In the genomic region with DNA sequence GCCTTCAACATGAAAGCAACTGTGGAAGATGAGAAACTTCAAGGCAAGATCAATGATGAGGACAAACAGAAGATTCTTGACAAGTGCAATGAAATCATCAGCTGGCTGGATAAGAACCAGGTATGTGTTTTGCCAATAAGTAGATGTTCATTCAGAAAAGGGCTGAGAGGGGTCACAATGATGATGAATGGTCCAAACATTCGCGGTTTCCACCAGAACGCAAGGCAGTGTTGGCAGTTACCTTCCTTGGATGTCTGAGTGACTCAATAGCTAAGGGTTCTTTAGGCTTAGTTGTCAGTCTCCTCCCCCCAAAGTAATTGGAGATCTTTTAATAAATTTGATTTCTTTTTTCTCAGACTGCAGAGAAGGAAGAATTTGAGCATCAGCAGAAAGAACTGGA, we compare ENCODE assay signal across 8 mouse cellular contexts. TPM values are rescaled to one million over a fixed set of nuclear protein-coding genes. Genes with fewer than 3 reads are reported as not detected.
A peak's percentile ranks its signal among the peaks of the same experiment; 100 is the strongest.
DNase-seq lines count a peak whose midpoint lies in the region; ATAC-seq lines count a peak whose summit lies in the region.
"Not testable (repeated sequence)": the region's sequence is repeated elsewhere in the genome, so short reads cannot be mapped to it uniquely, and the experiment has no call there.

No protein-coding gene starts in this region.

- peaks cover 66% of the 10 kb centered on the region for H3K4me1 ChIP-seq in forebrain, embryonic 10.5 days
- peaks cover 50% of the 10 kb centered on the region for H3K4me1 ChIP-seq in heart, embryonic 15.5 days (replicated peaks)
- peaks cover 20% of the 10 kb centered on the region for H3K4me1 ChIP-seq in intestine, embryonic 14.5 days (replicated peaks; ENCODE audit: control insufficient read depth, insufficient read depth, low read length)
- peaks cover 12% of the 10 kb centered on the region; the same call in 1 of the 2 replicates for H3K4me1 ChIP-seq in limb, embryonic 10.5 days
- peaks cover 14% of the 10 kb centered on the region for H3K4me1 ChIP-seq in liver, embryonic 16.5 days (ENCODE audit: control insufficient read depth, low read depth, low read length)
- H3K4me1 ChIP-seq in midbrain, embryonic 15.5 days, result peaks cover 63% of the 10 kb centered on the region

- H3K36me3 ChIP-seq in forebrain, embryonic 10.5 days (replicated peaks), result peaks cover 62% of the 10 kb centered on the region
- peaks cover 32% of the 10 kb centered on the region for H3K36me3 ChIP-seq in heart, embryonic 15.5 days
- peaks cover 47% of the 10 kb centered on the region for H3K36me3 ChIP-seq in intestine, embryonic 14.5 days (ENCODE audit: control insufficient read depth, insufficient read depth, low read length)
- peaks cover 64% of the 10 kb centered on the region for H3K36me3 ChIP-seq in limb, embryonic 10.5 days
- H3K36me3 ChIP-seq in liver, embryonic 16.5 days (ENCODE audit: control insufficient read depth, insufficient read depth), result peaks cover 26% of the 10 kb centered on the region
- H3K36me3 ChIP-seq in midbrain, embryonic 15.5 days (replicated peaks), result peaks cover 16% of the 10 kb centered on the region; the same call in 1 of the 2 replicates

- H3K27ac ChIP-seq in forebrain, embryonic 10.5 days; heart, embryonic 15.5 days; intestine, embryonic 14.5 days (ENCODE audit: low read depth); limb, embryonic 10.5 days; liver, embryonic 16.5 days (ENCODE audit: low read length); midbrain, embryonic 15.5 days: not testable (repeated sequence)

- not testable (repeated sequence) for H3K9ac ChIP-seq in heart, embryonic 15.5 days; intestine, embryonic 14.5 days (ENCODE audit: low read length); liver, embryonic 16.5 days (ENCODE audit: low read depth, low read length); midbrain, embryonic 15.5 days

- WGBS in forebrain, embryonic 10.5 days, result 72% methylated on average over 3 of the region's 3 CpGs
- WGBS in heart, embryonic 15.5 days, result 59% methylated on average over 3 of the region's 3 CpGs
- 68% methylated on average over 3 of the region's 3 CpGs for WGBS in intestine, embryonic 14.5 days
- 74% methylated on average over 3 of the region's 3 CpGs for WGBS in limb, embryonic 10.5 days
- 61% methylated on average over 3 of the region's 3 CpGs for WGBS in liver, embryonic 16.5 days (ENCODE audit: insufficient replicate concordance)
- WGBS in midbrain, embryonic 15.5 days, result 74% methylated on average over 3 of the region's 3 CpGs

- H3K4me2 ChIP-seq in heart, embryonic 15.5 days, result peak overlapping the region; percentile 19; the same call in 1 of the 2 replicates
- peak overlapping the region; percentile 49 for H3K4me2 ChIP-seq in intestine, embryonic 14.5 days (ENCODE audit: low read length)
- 0 out of 2 replicates have a peak overlapping the region, but pooled peaks have one; percentile 33 for H3K4me2 ChIP-seq in liver, embryonic 16.5 days (ENCODE audit: low read depth, low read length)
- H3K4me2 ChIP-seq in midbrain, embryonic 15.5 days, result peak overlapping the region; percentile 43; the same call in 1 of the 2 replicates

- H3K4me3 ChIP-seq in forebrain, embryonic 10.5 days, result peak overlapping the region; percentile 33; the same call in 1 of the 2 replicates
- peak overlapping the region; percentile 11; the same call in 1 of the 2 replicates for H3K4me3 ChIP-seq in heart, embryonic 15.5 days
- not testable (repeated sequence) for H3K4me3 ChIP-seq in intestine, embryonic 14.5 days (ENCODE audit: low read depth, low read length); liver, embryonic 16.5 days (ENCODE audit: low read depth, low read length); midbrain, embryonic 15.5 days
- H3K4me3 ChIP-seq in limb, embryonic 10.5 days, result 0 out of 2 replicates have a peak overlapping the region, but pooled peaks have one; percentile 10

- H3K9me3 ChIP-seq in forebrain, embryonic 10.5 days; heart, embryonic 15.5 days (replicated peaks); intestine, embryonic 14.5 days (ENCODE audit: control insufficient read depth, low read length); limb, embryonic 10.5 days (replicated peaks); liver, embryonic 16.5 days (replicated peaks; ENCODE audit: control insufficient read depth, low read length); midbrain, embryonic 15.5 days: not testable (repeated sequence)

- H3K27me3 ChIP-seq in forebrain, embryonic 10.5 days (ENCODE audit: poor library complexity, severe bottlenecking); heart, embryonic 15.5 days; intestine, embryonic 14.5 days (replicated peaks; ENCODE audit: control insufficient read depth, insufficient read depth, low read length); limb, embryonic 10.5 days (ENCODE audit: low read depth, poor library complexity, severe bottlenecking); liver, embryonic 16.5 days (ENCODE audit: control insufficient read depth, insufficient read depth, low read depth, low read length); midbrain, embryonic 15.5 days (replicated peaks): not testable (repeated sequence)

- peak; percentile 69 for DNase-seq in 3T3-L1 (ENCODE audit: low read depth, low spot score)
- DNase-seq in NIH3T3 (ENCODE audit: low read depth), result peak; percentile 70
- DNase-seq in forebrain, embryonic 10.5 days (ENCODE audit: extremely low spot score, low spot score); intestine, embryonic 14.5 days (ENCODE audit: low spot score); limb, embryonic 10.5 days (ENCODE audit: low spot score): not testable (repeated sequence)

- ATAC-seq in heart, embryonic 15.5 days (replicated peaks; ENCODE audit: insufficient number of reproducible peaks, insufficient read depth, low FRiP score, low read depth); intestine, embryonic 14.5 days (replicated peaks; ENCODE audit: low FRiP score, low TSS enrichment, low read depth); liver, embryonic 16.5 days (ENCODE audit: low read depth); midbrain, embryonic 15.5 days (replicated peaks): not testable (repeated sequence)

RNA-seq across cellular contexts. Expression of a gene that starts 3.8 kb away (rescaled TPM):
- polyA plus RNA-seq in forebrain, embryonic 10.5 days (2016; fragmentation: Nextera tagmentation; extraction: Ambion mirVana), result 3,411 and 3,929 TPM in 2 replicates
- 1,867 and 1,945 TPM in 2 replicates for polyA plus RNA-seq in heart, embryonic 15.5 days (2015; fragmentation: Nextera tagmentation; extraction: Ambion mirVana)
- polyA plus RNA-seq in intestine, embryonic 14.5 days (2014; fragmentation: Nextera tagmentation; extraction: Ambion mirVana), result 2,647 and 2,698 TPM in 2 replicates
- polyA plus RNA-seq in limb, embryonic 10.5 days (2016; fragmentation: Nextera tagmentation; extraction: Ambion mirVana), result 3,450 and 4,164 TPM in 2 replicates
- 981 and 995 TPM in 2 replicates for polyA plus RNA-seq in liver, embryonic 16.5 days (2015; fragmentation: Nextera tagmentation; extraction: Ambion mirVana)
- polyA plus RNA-seq in midbrain, embryonic 15.5 days (2015; fragmentation: Nextera tagmentation; extraction: Ambion mirVana), result 3,196 and 3,218 TPM in 2 replicates
